Mouse (Mus musculus): ENCODE measurements around the gene Tnnt2.

The Tnnt2 gene

DNA sequence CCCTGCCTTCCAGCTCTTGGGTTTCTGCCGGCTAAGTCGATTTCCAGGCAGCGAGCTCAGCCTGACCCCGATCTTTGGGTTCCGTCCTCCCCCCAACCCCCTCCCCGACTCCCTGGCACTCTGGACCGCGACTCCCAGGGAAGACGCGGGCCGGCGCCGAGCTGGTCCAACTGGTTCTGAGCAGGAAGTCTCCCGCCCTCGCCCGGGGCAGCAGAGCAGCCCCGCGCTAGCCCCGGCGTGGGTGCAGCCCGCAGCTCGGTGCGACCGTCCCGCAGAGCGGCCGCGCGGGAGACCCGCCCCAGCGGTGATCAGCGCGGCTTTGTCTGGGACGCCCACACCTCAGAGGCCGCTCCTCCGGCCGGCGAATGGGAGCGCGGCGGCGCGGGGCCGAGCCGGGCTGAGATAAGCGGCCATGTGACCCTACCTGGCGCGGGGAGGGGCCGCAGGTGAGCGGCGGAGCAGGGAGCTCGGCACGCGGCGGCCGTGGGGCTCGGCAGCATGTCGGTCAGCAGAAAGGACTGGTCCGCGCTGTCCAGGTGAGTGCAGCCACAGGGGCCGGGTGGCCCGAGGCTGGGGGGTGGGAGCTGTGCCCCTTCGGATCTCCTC is 17.6 kb upstream of the Tnnt2 start, which contains the start of gene Lad1:
Gene Lad1, plus strand, starts transcription at position 118 of the 606 bp plus-strand sequence.
- DNase-seq (ENCODE audit: low spot score in 2 of 2) = no peak

DNA sequence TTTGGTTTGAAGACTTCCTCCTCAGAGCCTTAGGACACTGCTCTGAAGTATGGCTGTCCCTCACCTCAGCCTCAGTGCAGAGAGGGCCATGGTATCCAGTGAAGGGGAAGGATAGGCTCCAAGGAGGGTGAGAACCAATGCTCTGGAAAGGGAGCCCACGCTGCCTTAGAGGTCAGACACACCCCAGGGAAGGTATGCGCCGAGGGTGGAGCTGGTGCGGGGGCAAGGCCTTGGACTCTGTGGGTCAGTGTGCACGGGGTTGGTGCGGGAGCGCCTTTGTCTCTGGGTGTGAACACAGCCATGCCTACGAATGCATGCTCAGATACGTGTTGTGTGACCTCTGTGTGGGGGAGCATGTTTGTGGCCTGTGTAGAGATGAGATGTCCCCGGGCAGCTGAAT is 16.1 kb upstream of the Tnnt2 start:
- DNase-seq (ENCODE audit: low spot score in 2 of 2) = no peak

DNA sequence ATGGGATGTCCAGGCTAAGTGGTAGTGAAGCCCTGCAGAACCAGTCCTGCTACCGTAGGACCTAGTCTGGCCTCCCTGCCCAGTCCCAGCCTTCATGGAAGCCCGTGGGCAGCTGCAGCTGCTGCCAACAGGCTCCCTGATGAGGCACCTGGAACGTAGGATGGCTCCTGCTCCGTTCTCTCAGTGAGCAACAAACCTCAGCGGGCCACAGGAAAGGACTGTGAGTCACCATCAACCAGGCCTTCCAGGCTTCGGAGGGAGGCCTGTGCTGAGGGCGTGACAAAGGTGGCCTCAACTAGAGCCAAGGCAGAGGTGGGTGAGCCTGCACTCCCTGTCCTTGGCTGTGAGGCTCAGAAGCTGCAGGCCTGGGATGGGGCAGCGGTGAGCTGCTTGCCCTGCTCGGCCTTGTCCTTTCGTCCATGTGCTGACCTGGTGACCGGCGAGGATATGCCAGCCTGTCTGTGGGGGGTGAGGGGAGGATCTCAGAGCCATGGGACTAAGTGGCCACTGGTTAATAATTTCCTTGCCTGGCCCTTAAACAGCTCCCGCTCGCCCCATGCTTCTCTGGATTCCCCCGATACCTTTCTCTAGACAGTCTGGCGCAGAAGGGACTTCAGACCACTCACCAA is 15.3 kb upstream of the Tnnt2 start:
- DNase-seq (ENCODE audit: low spot score in 2 of 2) = no peak

DNA sequence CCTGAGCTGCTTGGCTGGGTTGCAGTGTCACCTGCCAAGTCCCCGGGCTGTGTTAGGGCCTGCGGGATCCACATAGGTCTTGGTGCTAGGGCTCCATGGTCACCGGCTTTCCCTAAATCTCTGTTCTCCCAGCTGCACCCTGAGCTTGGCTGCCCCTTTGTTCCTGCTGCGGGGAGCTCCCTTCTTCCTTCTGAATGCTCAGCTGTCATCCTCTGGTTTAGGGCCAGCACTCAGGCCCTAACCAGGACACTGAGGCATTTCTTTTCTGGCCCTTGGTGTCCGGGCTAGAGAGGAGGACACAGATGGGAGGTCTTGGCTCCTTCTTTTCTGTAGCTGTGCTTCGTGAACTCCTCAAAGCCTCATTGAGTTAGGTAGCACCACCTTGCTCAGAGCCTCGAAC is 14.4 kb upstream of the Tnnt2 start:
- no peak for DNase-seq (ENCODE audit: low spot score in 2 of 2)

DNA sequence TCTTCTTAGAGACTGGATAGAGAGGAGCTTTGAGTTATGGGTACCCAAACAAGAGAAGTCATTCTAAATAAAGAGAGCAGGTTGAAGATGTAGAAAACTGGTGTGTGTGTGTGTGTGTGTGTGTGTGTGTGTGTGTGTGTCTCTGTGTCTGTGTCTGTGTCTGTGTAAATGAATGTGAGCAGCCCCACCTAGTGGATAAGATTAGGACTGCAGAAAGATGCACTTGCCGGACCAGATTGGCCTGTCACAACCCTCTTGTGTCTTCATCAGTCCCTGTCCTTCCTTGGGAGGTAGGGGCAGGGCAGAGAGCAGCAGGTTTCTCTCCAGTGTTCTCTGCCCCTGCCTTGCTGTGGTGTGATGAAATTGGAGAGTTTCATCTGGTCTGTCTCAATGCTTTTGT is 7.2 kb upstream of the Tnnt2 start:
- no peak for DNase-seq (ENCODE audit: low spot score in 2 of 2)

DNA sequence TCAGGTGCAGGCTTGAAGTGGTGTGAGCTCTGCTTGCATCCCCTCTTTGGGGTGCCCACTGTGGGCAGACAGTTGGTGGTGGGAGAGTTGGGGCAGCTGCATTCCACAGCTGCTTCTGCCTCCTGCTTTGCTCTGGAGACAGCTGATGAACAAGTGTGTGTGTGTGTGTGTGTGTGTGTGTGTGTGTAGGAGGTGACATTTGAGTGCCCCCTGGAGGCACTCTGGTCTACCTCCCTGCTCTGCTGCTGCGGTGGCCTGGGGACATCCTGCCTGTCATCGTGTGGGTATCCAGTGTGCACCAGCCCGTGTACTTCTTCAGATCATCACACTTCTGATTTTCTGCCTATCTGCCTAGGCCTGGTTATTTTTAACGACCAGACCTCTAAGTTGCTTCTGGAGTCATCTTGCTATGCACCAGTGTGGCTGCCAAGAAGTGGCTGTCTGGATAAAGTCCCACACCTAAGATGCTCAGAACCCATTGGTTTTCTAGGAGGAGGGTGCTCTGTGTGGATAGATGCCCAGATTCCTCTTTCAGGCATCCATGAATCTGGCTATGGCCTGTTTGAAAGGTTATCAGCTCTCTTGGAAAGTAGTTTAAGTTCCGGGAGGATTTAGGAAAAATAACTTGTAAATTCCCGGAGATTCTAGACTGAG is 1.8 kb upstream of the Tnnt2 start:
- no peak for DNase-seq (ENCODE audit: low spot score in 2 of 2)

DNA sequence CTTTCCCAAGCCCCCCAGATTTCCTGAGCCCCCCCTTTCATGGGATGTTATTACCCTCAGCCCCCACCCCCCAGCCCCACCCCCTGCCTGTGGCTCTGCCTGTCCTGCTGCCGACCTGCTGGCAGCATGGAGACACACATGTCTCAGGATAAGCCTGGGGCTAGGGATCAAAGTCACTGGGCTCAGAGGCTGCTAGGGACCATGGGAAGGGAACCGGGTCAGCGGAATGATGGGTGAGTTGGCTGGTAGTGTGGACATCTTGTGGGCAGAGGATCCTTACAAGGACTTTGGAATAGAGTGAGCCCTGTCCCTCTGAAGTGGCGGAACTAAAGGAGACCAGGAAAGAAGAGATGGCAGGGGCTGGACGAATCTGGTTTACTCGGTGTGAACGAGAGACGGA is 1.2 kb upstream of the Tnnt2 start:
- no peak for DNase-seq (ENCODE audit: low spot score in 2 of 2)

DNA sequence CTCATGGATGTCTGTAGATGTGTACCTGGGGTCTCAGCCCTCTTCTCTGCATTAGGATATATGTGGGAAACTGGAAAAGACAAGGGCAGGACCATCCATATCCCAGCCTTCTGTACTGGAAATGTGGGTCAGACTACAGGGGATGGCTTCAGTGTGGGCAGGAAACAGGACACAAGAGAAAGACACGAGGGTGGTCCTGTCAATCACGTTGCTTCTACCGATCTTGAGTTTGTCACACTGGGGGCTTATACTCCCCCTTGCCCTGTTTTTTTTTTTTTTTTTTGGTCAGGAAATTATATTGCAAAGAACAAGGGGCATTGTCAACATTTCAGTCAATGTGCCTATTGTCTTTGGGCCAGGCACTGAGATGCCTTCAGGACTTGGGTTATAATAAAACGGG is 2.5 kb downstream of the Tnnt2 start:
- no peak for DNase-seq (ENCODE audit: low spot score in 2 of 2)

DNA sequence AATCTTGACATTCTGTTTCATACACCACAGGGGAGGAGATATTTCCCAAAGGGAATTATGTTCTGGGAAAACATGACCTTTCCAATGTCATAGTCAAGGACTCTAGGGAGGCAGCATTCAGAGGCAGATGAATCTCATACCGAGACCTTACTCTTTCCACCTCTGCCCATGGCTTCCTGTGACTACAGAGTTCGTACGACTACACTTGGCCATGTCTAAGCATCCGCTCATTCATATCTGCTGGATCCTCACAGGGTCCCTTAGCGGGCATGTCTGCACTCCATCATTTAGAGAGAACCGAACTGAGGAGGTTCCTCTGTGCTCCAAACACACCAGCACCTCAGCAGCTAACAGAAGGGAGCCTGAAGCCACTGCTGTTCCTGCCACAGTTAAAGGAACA is 2.9 kb downstream of the Tnnt2 start:
- DNase-seq (ENCODE audit: low spot score in 2 of 2) = no peak

DNA sequence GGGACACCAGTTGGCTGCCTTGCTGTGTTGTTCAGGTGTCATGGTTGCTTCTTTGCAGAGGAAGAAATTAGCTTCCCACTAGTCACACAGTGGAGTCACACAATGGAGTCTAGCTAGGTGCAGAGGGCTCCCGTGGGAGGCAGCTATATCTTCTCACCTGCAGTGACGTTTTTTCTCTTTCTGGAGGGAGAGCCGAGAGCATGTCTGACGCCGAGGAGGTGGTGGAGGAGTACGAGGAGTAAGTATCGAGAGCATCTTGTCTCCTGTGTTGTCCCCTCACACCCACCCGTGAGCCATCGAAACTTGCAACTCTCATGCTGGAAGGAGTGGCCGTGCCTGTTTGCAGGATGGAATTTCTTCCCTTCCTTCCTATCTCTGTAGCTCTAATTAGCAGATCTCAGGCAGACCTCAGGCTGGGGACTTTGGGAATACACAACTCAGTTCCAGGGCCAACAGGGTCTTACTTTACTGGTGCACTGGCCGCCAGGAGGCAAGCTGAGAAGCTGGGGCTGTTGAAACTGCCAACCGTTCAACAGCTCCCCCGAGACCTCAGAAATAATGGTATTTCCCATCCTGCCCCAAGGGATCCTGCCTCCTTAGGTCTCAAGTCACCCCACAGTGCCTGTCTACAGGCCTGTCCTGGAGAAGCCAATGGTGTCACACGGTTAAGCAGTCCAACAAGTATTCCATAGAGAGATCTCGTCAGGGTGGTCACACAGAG is 4.7 kb downstream of the Tnnt2 start:
- peak in 1 of 2 experiments; percentile 39 for DNase-seq (ENCODE audit: low spot score in 2 of 2)

DNA sequence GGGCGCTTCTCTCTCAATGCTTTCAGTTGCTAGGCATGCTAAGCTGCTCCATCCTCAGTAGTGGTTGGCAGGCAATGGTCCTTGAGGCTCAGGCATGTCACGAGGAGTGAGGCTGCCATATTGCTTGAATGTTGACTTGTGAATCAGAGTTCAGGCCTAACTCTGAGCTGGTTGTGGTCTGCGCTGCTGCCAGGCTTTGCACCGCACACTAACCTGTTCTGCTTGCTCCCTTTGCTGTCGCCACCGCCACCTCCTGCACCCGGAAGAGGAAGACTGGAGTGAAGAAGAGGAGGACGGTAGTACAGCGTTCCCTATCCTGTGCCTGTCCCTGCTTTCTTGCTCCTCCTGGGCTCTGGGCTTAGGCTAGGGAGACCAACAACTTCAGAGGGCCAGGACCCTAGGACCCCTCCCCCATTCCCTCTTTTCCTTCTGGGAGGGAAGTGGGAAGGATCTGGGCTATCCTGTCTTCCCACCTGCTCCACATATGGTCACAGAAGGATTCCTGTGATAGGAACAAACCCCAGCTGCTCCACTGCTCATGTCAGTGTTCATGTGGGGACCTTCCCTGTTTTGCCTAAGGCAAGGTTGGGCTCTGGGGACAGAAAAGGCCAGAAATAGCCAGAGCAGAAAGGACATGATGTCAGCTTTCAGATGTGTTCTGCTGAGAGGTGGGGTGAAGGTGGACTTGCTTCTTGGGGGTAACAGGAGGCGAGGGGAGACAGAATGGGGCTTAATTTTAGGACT is 7.5 kb downstream of the Tnnt2 start:
- DNase-seq (ENCODE audit: low spot score in 2 of 2) = no peak

DNA sequence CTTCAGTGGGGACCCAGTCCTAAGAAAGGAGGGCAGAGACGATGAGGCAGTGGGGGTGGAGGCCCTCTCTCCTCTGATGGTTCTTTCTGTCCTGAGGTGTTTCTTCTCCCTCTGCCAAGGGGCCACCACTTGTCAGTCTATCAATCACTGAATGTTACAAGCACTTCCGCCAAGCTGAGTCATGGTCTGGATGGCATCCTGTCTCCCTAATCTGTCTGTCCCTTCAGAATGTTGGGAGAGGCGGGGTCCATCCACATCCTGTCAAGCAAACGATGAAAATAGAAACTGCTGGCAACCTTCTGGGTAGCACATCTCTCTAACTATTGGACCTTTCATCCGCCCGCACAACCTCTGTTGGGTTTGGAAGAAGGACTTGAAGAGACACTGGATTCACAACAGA is 8.3 kb downstream of the Tnnt2 start:
- no peak for DNase-seq (ENCODE audit: low spot score in 2 of 2)

DNA sequence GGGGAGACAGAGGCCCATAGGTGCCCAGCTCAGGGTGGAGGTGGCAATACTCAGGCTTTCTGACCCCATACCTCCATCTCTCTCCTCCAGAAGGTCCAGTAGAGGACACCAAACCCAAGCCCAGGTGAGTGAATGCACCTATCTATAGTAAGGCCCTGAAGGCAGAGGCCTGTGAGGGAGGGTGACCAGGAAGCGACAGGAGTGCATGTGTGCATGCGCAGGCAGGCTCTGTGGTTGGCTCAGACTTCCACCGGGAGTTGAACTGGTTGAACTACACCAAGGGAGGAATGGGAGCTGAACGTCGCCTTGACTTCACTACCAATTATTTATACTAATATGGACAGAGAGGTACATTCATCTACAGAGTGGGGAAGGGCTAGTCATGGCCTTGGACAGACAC is 10.5 kb downstream of the Tnnt2 start:
- no peak for DNase-seq (ENCODE audit: low spot score in 2 of 2)

DNA sequence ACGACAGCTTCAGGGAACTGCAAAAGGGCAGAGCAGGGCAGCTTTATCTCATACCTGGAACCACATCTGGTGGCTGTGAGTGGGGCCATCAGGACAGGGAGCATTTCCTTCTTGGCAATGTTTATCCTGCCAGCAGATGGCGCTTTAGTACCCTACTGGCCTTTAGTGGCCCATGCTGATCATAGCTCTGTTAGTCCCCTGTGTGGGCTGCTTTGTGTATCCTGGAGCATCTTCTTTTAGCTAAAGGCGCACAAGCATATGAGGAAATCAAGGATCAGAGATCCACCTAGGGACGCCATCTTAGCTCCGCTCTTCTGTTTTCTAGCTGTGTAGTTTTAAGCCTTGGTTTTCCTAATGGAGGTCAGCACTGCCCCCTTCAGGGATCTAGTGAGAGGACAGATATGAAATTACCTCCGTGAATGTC is 11.0 kb downstream of the Tnnt2 start:
- DNase-seq (ENCODE audit: low spot score in 2 of 2) = no peak

DNA sequence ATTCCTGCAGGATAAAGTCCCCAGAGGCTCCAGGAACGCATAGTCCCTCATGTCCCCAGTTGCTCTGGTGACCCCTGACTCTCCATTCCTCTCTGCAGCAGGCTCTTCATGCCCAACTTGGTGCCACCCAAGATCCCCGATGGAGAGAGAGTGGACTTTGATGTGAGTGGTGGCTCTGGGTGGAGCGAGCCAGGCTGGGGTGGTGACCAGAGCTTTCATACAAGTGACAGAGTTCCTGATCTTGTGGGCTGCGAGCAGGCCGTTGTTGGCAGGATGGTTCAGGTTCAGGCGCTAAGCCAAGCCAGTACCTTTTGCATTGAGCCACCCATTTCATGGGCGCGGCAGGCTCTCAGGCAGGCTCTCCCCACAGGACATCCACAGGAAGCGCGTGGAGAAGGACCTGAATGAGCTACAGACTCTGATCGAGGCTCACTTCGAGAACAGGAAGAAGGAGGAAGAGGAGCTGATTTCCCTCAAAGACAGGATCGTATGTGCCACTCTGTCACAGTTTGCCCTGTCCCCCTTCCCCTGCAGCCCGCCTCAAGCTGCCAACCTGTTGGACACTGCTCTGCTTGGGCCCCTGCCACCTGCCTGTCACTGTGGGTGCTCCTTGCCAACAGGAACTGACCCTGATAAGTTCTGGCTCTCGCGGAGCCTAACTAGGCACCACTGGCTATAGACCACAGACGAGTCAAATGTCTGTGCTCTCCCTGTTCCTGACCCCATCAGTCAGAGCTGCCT is 11.6 kb downstream of the Tnnt2 start:
- no peak for DNase-seq (ENCODE audit: low spot score in 2 of 2)

DNA sequence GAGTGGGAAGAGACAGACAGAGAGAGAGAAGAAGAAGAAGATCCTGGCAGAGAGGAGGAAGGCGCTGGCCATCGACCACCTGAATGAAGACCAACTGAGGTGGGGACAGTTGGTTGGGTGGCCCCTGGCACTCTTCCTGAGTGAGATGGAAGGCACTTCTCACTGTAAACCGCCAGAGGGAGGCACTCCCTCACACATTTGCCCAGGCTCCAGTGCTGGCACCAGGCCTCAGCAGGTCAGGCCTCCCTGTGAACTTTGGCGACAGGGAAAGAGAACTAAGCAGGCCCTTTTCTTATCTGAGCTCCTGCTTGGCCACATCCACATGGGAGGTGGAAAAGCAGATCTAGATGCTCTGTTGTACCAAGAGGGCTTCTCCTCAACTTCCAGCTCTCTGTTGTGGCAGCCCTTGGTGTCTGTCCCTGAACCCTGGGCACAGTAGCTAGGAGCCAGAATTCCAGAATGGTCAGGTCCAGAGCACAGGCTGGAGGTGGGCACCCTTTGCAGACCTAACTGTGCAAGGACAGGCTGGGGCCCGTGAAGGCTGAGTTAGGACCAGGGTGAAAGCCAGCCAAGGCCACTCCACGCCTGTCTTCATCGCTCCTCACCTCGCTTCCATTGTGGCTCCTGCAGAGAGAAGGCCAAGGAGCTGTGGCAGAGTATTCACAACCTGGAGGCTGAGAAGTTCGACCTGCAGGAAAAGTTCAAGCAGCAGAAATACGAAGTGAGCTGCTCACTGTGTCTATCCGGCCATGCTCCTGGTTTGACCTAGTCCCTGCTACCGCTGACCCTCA is 14.8 kb downstream of the Tnnt2 start:
- DNase-seq (ENCODE audit: low spot score in 2 of 2) = no peak

DNA sequence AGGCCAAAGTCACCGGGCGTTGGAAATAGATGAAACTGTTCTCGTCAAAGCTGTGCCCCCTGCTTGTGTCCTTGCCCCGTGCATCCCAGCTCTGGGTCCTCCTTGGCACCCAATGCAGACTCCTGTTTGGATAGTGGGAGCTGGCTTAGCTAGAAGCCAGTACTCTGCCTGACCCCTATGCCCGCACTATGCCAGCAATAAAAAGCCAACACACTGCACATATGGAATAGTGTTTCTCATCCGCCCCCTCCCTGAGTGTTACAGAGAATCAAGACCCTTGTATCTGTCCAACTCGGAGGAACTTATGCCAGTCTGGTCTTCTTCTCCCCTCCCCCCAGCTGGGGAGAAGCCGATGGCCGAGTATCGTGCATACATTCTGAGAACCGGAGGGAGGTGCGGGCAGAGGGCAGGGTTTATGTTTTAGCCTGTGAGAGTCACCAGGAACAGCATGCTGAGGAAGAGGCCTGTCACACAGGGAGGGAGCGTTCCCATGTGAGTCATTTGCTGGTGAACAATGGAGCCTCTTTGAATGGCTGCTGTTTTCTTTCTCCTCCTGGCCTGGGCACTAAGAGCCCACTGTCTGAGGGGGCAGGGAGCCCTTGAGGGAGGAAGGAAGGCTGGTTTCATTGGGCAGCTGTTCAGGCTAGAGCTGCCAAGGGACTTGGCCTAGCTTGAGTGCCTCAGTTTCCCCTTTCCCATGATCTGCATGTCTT is 16.0 kb downstream of the Tnnt2 start:
- peak in 1 of 2 experiments; percentile 19 for DNase-seq (ENCODE audit: low spot score in 2 of 2)

DNA sequence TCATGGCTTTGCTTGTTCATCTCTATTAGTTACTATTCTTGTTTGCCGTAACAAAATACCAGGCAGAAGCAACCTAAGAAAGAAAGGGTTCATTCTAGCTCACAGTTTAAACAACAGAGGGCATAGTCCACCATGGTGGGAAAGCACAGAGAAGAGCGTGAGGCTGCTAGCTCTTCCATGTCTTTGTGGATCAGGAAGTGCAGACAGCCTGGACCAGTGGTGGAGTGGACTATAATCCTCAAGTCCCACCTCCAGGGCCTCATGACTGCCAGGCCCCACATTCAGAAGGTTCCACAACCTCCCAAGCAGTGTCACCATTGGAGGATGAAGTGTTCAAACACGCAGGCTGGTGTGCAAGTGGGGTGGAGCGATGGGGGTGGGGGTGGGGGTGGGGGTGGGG is 17.0 kb downstream of the Tnnt2 start:
- no peak for DNase-seq (ENCODE audit: low spot score in 2 of 2)

DNA sequence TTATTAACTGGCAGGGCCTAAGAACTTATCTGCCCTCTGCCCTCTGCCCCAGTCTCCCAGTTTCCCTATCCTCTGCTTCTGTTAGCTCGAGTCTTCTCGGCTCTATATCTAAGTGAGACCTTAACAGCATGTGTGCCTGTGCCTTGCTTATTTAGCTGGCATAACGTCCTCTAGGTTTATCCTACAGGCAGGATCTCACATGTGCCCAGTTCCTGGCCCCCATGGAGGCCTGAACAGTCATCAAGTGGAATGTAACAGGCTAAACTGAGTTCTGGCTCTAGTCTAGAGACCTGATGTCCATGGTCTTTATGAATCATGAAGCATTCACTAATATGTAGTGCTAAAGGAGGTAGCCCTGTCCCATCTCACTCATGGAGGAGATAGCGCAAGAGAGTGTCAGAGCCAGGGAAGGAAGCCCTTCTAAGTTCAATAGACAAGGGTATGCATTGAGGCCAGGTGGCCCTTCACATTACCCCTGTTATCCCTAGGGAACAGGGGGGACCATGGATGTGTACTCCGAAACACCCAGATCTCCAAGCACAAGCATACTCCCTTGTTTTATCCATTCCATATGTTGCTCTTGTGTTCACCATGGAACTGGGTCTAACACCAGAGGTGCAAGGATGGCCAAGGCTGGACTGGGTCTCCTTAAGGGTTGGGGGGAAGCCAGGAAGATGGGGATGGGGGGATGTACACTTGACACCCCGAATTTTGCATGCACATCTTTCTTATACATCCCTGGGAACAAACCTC is 18.6 kb downstream of the Tnnt2 start:
- no peak for DNase-seq (ENCODE audit: low spot score in 2 of 2)
